Mouse (Mus musculus): ENCODE results near the gene Dgki.

Gene Dgki

DNA sequence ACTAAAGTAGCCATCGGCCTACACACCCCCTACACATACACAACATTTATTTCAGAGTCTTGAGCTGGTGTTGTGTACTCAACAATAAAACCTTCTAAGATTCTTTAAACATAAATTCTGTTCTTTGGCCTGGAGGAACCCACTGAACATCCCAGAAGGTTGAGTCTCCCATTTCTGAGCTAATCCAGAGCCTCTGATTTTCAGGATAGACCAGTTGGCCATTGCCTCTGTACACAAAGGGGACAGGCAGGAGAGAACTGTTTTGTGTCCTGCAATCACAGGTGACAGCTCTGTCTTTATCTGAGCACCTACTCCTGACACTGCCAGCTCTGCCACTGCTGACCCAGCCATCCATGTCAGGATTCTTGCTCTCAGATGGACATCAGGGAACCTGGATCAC lies 8.8 kb downstream of the Dgki start:
- no peak for DNase-seq

- DNase-seq: no peak
These were observed 9.3 kb downstream of the Dgki start for GRCm38 (mm10) chr6:37290691-37291090.

GRCm38 (mm10) chr6:37286134-37286533 lies 13.8 kb downstream of the Dgki start:
- no peak for DNase-seq

DNA sequence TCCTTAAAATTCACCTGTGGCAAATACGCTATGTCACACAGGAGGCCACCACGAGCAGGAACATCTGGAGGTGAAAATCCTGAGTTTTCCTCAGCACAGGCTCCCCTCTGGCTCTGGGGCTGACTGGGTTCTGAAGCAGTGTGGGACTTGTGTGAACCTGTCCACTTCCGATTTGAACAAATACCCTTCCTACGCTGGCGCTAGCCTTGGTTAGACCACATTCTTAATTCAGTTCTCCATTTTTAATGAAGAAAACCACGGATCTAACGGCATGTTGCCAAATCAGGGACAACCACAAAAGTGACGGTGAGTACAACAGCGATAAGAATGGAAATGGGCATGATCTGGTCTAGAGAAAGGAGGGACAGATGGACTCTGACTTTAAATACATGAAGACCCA lies 15.1 kb downstream of the Dgki start:
- DNase-seq: no peak

DNA sequence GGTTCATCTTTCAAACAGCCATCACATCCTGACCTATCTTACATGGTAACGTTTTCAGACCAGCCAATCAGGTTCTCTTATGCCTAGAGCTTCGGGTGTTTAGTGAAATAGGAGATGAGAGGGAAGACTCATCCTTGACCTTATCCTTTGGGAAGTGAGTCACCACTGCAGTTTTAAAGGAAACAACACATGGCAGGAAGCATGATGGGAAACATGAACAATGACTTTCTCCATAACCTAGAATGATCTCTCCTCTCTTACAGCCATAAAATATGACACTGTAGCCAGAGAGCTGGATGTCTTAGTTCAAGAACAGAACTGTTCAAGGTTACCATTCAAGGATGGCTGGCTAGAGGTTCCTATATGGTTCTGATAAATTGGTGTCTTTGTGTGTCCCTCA lies 16.6 kb downstream of the Dgki start:
- DNase-seq: no peak

GRCm38 (mm10) chr6:37282659-37283058 lies 17.3 kb downstream of the Dgki start:
- no peak for DNase-seq

DNA sequence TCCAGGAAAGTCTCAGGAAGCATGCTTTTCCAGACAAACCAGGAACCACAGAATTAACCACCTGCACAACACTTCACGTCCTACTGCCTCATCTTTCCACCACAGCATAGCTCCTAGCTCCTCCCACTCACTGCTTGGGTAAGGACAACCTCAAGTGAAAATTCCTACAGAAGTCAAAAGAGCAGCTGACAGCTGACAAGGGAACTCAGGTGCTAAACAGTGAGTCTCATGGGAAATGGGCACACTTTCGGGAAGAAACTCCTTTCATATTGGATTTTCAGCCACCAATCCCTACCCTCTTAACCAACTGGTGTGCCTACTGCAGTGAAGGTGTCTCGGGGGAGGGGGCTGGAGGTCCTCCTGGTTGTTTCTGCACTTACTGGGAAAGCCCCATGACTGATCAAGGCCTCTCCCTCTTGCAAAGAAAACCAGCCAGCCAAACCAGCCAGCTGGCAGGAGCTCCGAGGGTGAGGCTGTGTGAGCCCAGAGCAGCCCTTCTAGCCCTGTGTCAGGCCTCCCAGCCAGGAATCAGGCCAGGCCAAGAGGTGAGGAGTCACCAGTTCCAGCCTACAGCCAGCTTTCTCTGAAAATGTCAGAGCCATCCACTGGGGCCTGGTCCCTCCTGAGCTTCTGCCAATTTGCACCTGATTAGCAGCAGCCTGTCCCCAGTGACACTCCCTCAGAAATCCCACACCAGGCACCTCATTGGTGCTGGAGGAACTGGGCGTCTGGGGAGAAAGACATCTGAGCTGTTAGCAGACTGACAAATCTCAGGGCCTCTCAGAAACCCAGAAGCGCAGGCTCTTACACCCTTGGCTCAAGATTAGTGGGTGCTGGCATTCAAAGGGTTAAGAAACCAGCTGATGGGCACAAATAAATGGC lies 22.9 kb downstream of the Dgki start:
- DNase-seq: no peak

- DNase-seq: no peak
These were observed 23.8 kb downstream of the Dgki start for GRCm38 (mm10) chr6:37276181-37276580.

DNA sequence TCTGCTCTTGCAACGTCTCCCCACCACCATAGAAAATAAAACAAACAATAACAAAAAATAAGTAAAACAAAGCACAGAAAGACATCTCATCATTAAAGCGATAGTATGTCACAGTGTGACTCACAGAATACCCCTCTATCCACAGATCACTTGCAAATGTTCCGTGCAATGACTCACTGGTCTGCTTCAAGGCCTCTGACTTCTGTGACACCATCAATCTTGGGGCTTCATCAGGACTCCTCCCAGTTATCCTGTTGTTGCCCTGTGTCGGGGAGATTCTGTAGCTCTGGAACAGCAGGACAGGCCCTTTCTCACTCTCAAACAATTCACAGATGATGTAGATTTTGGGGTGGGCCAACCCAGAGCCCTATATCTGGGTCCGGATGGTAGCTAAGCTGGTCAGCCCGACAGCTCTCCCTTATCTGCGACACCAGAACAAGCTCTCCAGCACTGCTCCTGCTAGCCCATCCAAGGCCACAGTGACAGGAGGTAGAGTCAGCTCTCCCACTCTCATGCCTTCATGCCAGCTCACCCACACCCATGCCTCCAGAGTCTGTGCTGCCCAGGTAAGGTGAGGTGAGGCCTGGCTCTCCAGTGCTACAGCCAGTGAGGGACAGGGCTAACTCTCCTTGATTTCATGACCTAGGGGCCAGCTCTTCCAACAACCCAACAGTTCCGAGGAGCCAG lies 28.9 kb downstream of the Dgki start:
- no peak for DNase-seq

DNA sequence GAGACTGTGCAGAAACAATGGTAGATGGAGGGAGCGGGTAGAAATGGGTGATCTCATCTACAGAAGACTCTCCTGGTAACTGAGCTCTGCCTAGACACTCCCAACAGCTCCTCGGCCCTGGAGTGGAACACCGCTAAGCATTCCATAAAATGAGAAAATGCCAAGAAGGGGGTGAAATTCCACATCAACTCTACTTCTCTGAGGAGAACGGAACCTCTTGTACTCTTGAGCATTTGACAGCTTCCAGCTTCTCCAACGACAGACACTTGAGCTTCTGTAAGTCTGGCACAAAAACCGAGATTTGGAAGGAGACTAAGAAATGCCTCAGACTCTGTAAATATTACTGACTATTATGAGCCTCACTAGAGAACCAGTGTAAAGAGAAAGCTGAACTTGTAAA lies 31.4 kb downstream of the Dgki start:
- DNase-seq: no peak

DNA sequence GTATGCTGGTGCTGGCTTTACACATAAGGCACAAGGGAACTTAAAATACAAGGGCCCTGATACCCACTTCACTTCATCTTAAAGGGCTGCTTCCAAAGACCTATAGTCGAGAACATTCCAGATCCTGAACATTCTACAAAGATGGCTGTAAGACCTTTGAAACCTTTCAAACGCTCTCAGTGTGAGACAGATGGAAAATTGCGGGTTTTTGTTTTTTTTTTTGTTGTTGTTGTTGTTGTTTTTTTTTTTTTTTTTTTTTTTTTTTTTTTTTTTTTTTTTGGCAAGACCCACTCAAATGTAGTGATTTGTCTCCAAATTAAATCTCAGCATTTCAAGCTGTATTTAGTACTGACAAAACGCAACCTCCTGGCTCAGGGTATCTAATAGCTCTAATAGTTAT lies 32.0 kb downstream of the Dgki start:
- no peak for DNase-seq

GRCm38 (mm10) chr6:37262486-37262885 lies 37.5 kb downstream of the Dgki start:
- DNase-seq: no peak

- DNase-seq: no peak
These were observed 38.6 kb downstream of the Dgki start for GRCm38 (mm10) chr6:37261236-37261852.

GRCm38 (mm10) chr6:37258662-37259061 lies 41.3 kb downstream of the Dgki start:
- no peak for DNase-seq

GRCm38 (mm10) chr6:37254144-37254543 lies 45.8 kb downstream of the Dgki start:
- DNase-seq: peak; percentile 43

DNA sequence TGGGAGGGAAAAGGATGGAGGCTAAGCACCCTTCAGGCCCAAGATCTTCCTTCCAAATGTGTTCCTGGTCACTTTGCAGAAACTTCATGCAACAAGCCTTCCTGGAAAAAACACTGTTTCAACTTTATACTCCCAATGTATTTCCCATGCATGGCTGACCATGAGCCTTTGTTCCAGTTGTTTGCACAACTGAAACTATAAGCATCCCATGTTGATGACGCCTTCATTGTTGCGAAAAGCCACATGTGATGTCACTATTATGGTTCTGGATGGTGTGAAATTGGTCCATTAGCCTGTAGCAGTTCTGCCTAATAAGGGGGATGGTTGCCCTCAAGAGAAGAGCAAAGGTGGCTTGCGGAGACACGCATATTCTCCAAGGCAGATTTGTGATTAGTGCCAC lies 47.4 kb downstream of the Dgki start:
- no peak for DNase-seq

GRCm38 (mm10) chr6:37250671-37251070 lies 49.3 kb downstream of the Dgki start:
- DNase-seq: no peak

DNA sequence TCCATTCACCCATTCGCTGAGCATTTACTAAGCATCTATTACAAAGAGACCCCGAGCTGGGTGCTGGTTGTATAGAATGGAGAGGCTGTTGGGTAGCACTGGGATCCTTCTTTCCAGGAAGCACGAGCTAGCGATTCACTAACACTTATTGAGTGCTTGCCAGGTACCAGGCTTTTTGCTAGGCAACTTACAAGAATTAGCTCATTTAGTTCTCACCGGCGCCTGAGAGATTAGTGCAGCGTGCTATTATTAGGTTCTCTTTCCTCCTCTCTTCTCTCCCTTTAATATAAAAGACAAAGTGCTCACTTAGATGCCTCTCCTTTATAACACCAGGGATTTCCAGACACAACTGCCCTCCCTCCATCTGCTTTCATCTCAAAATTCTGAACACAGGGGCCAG lies 54.2 kb downstream of the Dgki start:
- DNase-seq: no peak

- no peak for DNase-seq
These were observed 55.9 kb downstream of the Dgki start for GRCm38 (mm10) chr6:37244074-37244473.

GRCm38 (mm10) chr6:37242769-37243121 lies 57.2 kb downstream of the Dgki start:
- no peak for DNase-seq

- no peak for DNase-seq
These were observed 57.8 kb downstream of the Dgki start for GRCm38 (mm10) chr6:37242100-37242768.

DNA sequence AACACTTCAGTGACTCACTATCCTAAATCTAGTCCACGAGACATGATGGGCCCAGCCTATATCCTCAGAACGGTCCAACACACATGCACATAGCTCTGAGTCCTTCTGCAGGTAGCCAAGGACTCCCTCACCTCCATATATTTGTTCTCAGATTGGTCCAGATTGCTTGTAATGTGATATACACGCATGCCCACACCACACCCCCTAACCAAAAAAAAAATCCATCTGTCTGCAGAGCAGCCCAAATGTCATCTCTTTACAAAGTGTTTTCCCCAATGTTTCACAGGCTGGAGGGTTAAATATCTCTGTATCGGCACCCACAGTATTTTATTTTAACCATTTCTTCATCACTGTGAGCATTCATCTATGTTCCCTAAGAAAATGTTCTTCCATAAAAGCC lies 58.5 kb downstream of the Dgki start:
- DNase-seq: no peak

GRCm38 (mm10) chr6:37240140-37240539 lies 59.8 kb downstream of the Dgki start:
- peak; percentile 27 for DNase-seq

DNA sequence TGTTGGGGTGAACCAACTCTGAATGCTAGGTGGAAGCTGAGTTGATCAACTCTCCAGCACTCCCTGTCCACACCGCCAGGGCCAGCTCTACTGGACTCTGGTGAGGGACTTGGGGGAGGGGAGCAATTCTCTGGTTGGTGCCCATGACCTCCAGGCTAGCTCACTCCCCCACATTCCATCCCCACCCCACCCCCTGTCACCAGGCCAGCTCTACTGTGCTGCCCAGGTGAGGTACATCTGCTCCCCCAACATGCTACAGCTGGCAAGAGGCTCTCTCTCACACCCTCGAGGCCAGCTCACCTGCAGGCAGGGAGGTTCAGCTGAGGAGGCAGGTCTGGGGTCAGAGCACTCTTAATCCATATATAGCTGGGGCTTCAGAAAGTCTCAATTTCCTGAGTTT lies 63.1 kb downstream of the Dgki start:
- DNase-seq: no peak
